Mouse (Mus musculus): ENCODE measurements around the gene Orai3. TPM values are rescaled to one million over a fixed set of nuclear protein-coding genes. Genes with fewer than 3 reads are reported as not detected.

Gene Orai3
- total and polyA plus RNA-seq, 3 experiments, result 37.5 to 47.2 TPM; not detected in 1

GRCm38 (mm10) chr7:127725924-127726323 lies 43.7 kb upstream of the Orai3 start (continued):
- TF ChIP-seq MYC (IDR thresholded peaks at IDR 0.05; ENCODE audit: low read depth, low read length), result no peak

GRCm38 (mm10) chr7:127727898-127728297 lies 41.7 kb upstream of the Orai3 start:
- Histone ChIP-seq H3K9ac (ENCODE audit: control insufficient read depth, low read depth, low read length, poor library complexity, severe bottlenecking) (no peak overlapping the region), H3K9me3 (replicated peaks; ENCODE audit: insufficient read depth, low read length) (no peaks in the 10 kb centered on the region), H3K36me3 (ENCODE audit: control insufficient read depth in 1 of 2, insufficient read depth in 2 of 2, low read length in 2 of 2) (no peaks in the 10 kb centered on the region; a peak in 1 of 4 replicates), H3K79me2 (ENCODE audit: control insufficient read depth, insufficient read depth, low read length, poor library complexity) (no peaks in the 10 kb centered on the region), H3K27ac (ENCODE audit: control insufficient read depth, low read depth, low read length) (no peak overlapping the region), H3K4me3 (ENCODE audit: control insufficient read depth in 1 of 2, insufficient read depth in 1 of 2, low read depth in 2 of 2, low read length in 2 of 2) (no peak overlapping the region), H3K4me1 (ENCODE audit: control insufficient read depth in 1 of 2, insufficient read depth in 2 of 2, low read length in 2 of 2) (no peaks in the 10 kb centered on the region), H3K27me3 (ENCODE audit: control insufficient read depth in 1 of 2, insufficient read depth in 2 of 2, low read length in 2 of 2) (no peaks in the 10 kb centered on the region)
- peak; percentile 54 for DNase-seq (ENCODE audit: low read depth, low spot score)
- TF ChIP-seq BHLHE40 (IDR thresholded peaks at IDR 0.05; ENCODE audit: borderline replicate concordance, low read depth, low read length) (no peak), MAZ (IDR thresholded peaks at IDR 0.05; ENCODE audit: low read depth, low read length) (no peak), RCOR1 (IDR thresholded peaks at IDR 0.05; ENCODE audit: low read depth, low read length) (no peak), POLR2AphosphoS2 (IDR thresholded peaks at IDR 0.05; ENCODE audit: low read length) (no peak), UBTF (IDR thresholded peaks at IDR 0.05; ENCODE audit: borderline replicate concordance, insufficient read depth, low read depth, low read length) (no peak), EP300 (IDR thresholded peaks at IDR 0.05; ENCODE audit: low read depth in 1 of 2, low read length in 2 of 2) (no peak), USF1 (IDR thresholded peaks at IDR 0.05; ENCODE audit: low read depth, low read length) (no peak), CHD1 (IDR thresholded peaks at IDR 0.05; ENCODE audit: low read depth, low read length) (no peak), POLR2A (IDR thresholded peaks at IDR 0.05; ENCODE audit: control insufficient read depth in 1 of 2, insufficient read depth in 1 of 2, low read depth in 1 of 2, low read length in 2 of 2, poor library complexity in 1 of 2) (no peak), ZC3H11A (IDR thresholded peaks at IDR 0.05; ENCODE audit: low read depth, low read length) (peak; percentile 45), GATA1 (IDR thresholded peaks at IDR 0.05; ENCODE audit: low read depth, low read length) (no peak), SIN3A (IDR thresholded peaks at IDR 0.05; ENCODE audit: low read length) (no peak), ZMIZ1 (IDR thresholded peaks at IDR 0.05; ENCODE audit: low read depth, low read length) (no peak), MXI1 (IDR thresholded peaks at IDR 0.05; ENCODE audit: low read depth, low read length) (no peak), MEF2A (IDR thresholded peaks at IDR 0.05; ENCODE audit: extremely low read depth, insufficient replicate concordance, low read depth, low read length, poor library complexity, severe bottlenecking) (no peak), GABPA (IDR thresholded peaks at IDR 0.05; ENCODE audit: low read depth, low read length) (no peak), POLR2AphosphoS5 (IDR thresholded peaks at IDR 0.05; ENCODE audit: borderline replicate concordance, low read depth, low read length) (no peak), USF2 (IDR thresholded peaks at IDR 0.05; ENCODE audit: borderline replicate concordance in 1 of 2, insufficient read depth in 1 of 2, low read depth in 1 of 2, low read length in 2 of 2) (no peak), TBP (IDR thresholded peaks at IDR 0.05; ENCODE audit: low read depth, low read length) (no peak), NRF1 (IDR thresholded peaks at IDR 0.05; ENCODE audit: insufficient read depth, low read depth, low read length, poor library complexity, severe bottlenecking) (no peak), E2F4 (IDR thresholded peaks at IDR 0.05; ENCODE audit: borderline replicate concordance, low read depth, low read length) (no peak), CTCF (IDR thresholded peaks at IDR 0.05 in 2 of 3, conservative IDR thresholded peaks at IDR 0.05 in 1 of 3; ENCODE audit: control insufficient read depth in 1 of 3, insufficient read depth in 1 of 3, low read depth in 2 of 3, low read length in 3 of 3, poor library complexity in 1 of 3, severe bottlenecking in 1 of 3) (peak; percentile 18 to 58 (median 37); a peak in 5 of 6 replicates), MYB (IDR thresholded peaks at IDR 0.05; ENCODE audit: low read depth, low read length) (no peak), ZNF384 (IDR thresholded peaks at IDR 0.05; ENCODE audit: low read depth, low read length) (peak; percentile 54), CHD2 (IDR thresholded peaks at IDR 0.05; ENCODE audit: low read length) (no peak), HCFC1 (IDR thresholded peaks at IDR 0.05; ENCODE audit: low read depth, low read length) (no peak), MYC (IDR thresholded peaks at IDR 0.05; ENCODE audit: low read depth, low read length) (no peak), ZKSCAN1 (IDR thresholded peaks at IDR 0.05; ENCODE audit: low read depth, low read length) (no peak), MAX (IDR thresholded peaks at IDR 0.05; ENCODE audit: low read length) (no peak), JUND (IDR thresholded peaks at IDR 0.05; ENCODE audit: low read depth, low read length) (no peak), TCF12 (IDR thresholded peaks at IDR 0.05; ENCODE audit: low read depth, low read length) (no peak), SMC3 (IDR thresholded peaks at IDR 0.05; ENCODE audit: low read depth, low read length) (peak; percentile 64), RAD21 (IDR thresholded peaks at IDR 0.05; ENCODE audit: low read depth, low read length) (peak; percentile 56), TAL1 (IDR thresholded peaks at IDR 0.05; ENCODE audit: low read length) (no peak), NELFE (IDR thresholded peaks at IDR 0.05; ENCODE audit: low read depth, low read length) (no peak), MAFK (IDR thresholded peaks at IDR 0.05; ENCODE audit: borderline replicate concordance, low read depth, low read length) (no peak)
